Mouse (Mus musculus) limb, embryonic 14.5 days (tissue): ENCODE results near the gene Dlg2. TPM values are rescaled to one million over a fixed set of nuclear protein-coding genes. Genes with fewer than 3 reads are reported as not detected.

ENCODE experiments used
- ATAC-seq: fragments of 200-750 bp; cut with Nextera tagmentation; 2 replicates; pipeline ENCODE4 v1.8.0; 2017; ENCODE audit warnings: low read depth, moderate number of reproducible peaks, moderate TSS enrichment; ENCODE audit not compliant: low FRiP score
- DNase-seq: peaks from one replicate; pipeline ENCODE4 v3.0.0-alpha.2; 2015; ENCODE audit warnings: low spot score
- H3K27ac ChIP-seq: fragments of 300-500 bp; sonication (generic); replicated peaks from 2 replicates; pipeline ENCODE4 v1.5.1; 2014; ENCODE audit warnings: low read depth, mild to moderate bottlenecking, low read length, moderate library complexity, mixed read lengths
- H3K27me3 ChIP-seq: fragments of 300-500 bp; sonication (generic); 2 replicates; pipeline ENCODE4 v1.6.1; 2014; ENCODE audit warnings: low read length, mixed read lengths; ENCODE audit not compliant: control insufficient read depth, insufficient read depth
- H3K36me3 ChIP-seq: fragments of 300-500 bp; sonication (generic); 2 replicates; pipeline ENCODE4 v1.6.1; 2014; ENCODE audit warnings: mild to moderate bottlenecking, low read length, moderate library complexity, mixed read lengths; ENCODE audit not compliant: control insufficient read depth, insufficient read depth
- H3K4me1 ChIP-seq: fragments of 300-500 bp; sonication (generic); 2 replicates; pipeline ENCODE4 v1.6.1; 2014; ENCODE audit warnings: antibody characterized with exemption, low read length, mixed read lengths; ENCODE audit not compliant: control insufficient read depth, insufficient read depth
- H3K4me2 ChIP-seq: fragments of 300-500 bp; sonication (generic); replicated peaks from 2 replicates; pipeline ENCODE4 v1.6.1; 2014; ENCODE audit warnings: low read depth, mild to moderate bottlenecking, low read length, moderate library complexity; ENCODE audit not compliant: severe bottlenecking
- H3K4me3 ChIP-seq: fragments of 300-500 bp; sonication (generic); replicated peaks from 2 replicates; pipeline ENCODE4 v1.5.1; 2014; ENCODE audit warnings: low read length
- H3K9ac ChIP-seq: fragments of 300-500 bp; sonication (generic); 2 replicates; pipeline ENCODE4 v1.6.1; 2014; ENCODE audit warnings: mild to moderate bottlenecking, low read depth, low read length, moderate library complexity; ENCODE audit not compliant: severe bottlenecking
- H3K9me3 ChIP-seq: fragments of 300-500 bp; sonication (generic); 2 replicates; pipeline ENCODE4 v1.6.1; 2016; ENCODE audit warnings: low read length; ENCODE audit not compliant: control insufficient read depth
- POLR2A ChIP-seq: fragments of 200-500 bp; IDR thresholded peaks from 2 replicates; pipeline ENCODE4 v1.8.0; 2012; ENCODE audit warnings: inconsistent platforms, mild to moderate bottlenecking, moderate library complexity, borderline replicate concordance; ENCODE audit not compliant: insufficient read depth, insufficient read length; ENCODE audit errors: extremely low read depth
- WGBS: fragments of 180-500 bp; shearing (Covaris S2); extraction: QIAGEN DNeasy Blood & Tissue Kit; methylation state at CpG from one replicate; pipeline ENCODE4 v1.1.7; 2014; 5-methylcytosine and 5-hydroxymethylcytosine counted together
- polyA plus RNA-seq, 2 experiments: library from polyadenylated mRNA; depleted of rRNA in 1 of 2; stranded (reverse) in 1 of 2; unstranded in 1 of 2; fragments of >200 nt; fragmentation: Nextera tagmentation in 1 of 2; extraction: Ambion mirVana in 1 of 2; gene quantifications; 2 replicates each; pipeline versions ENCODE4 v1.2.1 to v1.2.3; 2012 to 2014

Dlg2 gene
- polyA plus RNA-seq, 2 experiments, result 4.6 to 7.3 TPM

DNA sequence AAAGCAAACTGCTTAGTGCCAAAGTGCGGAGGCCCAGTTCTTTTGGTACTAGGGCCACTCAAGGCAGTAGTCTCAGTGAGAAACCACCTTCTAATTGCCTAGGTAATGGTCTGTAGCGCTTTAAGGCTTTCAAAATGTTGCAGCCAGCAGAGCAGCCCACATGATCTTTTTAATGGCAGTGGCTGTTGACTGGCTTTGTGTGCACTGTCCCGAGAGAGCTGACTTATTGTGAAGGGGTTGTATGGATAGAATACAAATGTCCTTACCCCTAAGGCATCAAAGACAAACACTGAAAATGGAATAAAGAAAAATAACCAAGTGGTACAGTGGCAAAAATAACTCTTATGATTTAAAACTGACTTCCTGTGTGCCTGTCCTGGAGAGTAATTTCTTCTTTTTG, 1443.3 kb downstream of the Dlg2 start:
- H3K4me1 ChIP-seq, result no peaks in the 10 kb centered on the region
- WGBS, result 79% methylated on average over 3 of the region's 3 CpGs

DNA sequence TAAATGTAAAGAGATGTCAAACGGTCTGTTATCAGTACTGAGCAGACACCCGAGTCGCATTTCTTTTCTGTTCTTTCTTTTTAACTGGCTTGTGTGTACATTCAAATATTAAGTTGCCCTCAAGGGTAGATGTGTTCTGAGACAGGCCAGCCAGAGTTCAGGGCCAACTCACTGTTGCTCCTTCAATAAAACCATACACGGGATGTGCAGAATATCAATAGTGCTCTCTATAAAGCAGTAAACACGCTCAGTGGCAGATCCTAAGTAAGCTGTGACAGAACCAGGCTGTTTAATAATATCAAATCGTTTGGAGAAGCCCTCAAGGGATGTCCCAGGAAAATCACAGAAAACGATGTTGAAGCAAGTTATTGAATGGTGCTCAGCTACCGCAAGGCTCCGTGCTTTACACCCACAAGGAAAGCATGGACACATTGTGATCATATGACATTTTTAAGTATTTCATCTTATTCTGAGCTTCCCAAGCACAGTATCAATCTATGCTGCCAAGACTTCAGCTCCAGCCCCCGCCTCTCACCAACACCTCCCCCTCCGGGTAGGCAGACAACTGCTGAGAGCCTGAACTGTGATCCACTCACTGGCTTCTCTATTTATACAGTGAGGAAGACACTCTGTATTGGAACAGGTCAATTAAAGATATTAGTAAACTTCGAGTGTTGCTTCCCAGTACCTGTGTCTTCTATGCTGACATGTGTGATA, 1458.6 kb downstream of the Dlg2 start:
- Histone ChIP-seq H3K27ac (no peak overlapping the region), H3K36me3 (no peaks in the 10 kb centered on the region), H3K4me3 (no peak overlapping the region), H3K4me1 (no peaks in the 10 kb centered on the region), H3K9ac (no peak overlapping the region), H3K27me3 (no peaks in the 10 kb centered on the region), H3K9me3 (no peaks in the 10 kb centered on the region), H3K4me2 (no peak overlapping the region)
- 69% methylated on average over 12 of the region's 12 CpGs for WGBS
- no peak for ATAC-seq
- TF ChIP-seq POLR2A, result no peak
- DNase-seq, result no peak

More for the DNA sequence above, 1443.3 kb downstream of the Dlg2 start:
- Histone ChIP-seq H3K9me3 (no peaks in the 10 kb centered on the region), H3K4me3 (no peak overlapping the region), H3K36me3 (no peaks in the 10 kb centered on the region), H3K27me3 (no peaks in the 10 kb centered on the region), H3K4me2 (no peak overlapping the region), H3K9ac (no peak overlapping the region), H3K27ac (no peak overlapping the region)
- no peak for DNase-seq
- no peak for TF ChIP-seq POLR2A
- no peak for ATAC-seq

DNA sequence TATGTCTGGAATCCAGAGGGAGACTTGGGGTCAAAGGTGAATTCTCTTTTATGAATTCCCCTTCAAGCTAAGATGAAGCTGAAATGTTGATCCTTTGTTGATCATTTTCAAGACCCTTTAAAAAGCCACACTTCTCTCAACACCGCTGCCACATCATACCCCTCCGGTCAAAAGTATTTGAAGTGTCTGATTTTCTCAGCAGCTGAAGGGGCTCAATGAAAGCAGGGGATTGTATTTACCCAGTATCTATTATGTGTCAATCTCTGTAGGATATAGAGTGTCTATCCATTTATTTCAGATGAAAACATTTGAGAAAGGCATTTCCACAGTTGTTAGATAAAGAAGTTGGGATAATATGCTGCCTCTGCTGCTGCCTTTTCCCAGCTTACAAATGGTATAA, 1459.7 kb downstream of the Dlg2 start:
- TF ChIP-seq POLR2A, result no peak
- Histone ChIP-seq H3K9me3 (no peaks in the 10 kb centered on the region), H3K36me3 (no peaks in the 10 kb centered on the region), H3K4me3 (no peak overlapping the region), H3K27ac (no peak overlapping the region), H3K27me3 (no peaks in the 10 kb centered on the region), H3K4me1 (no peaks in the 10 kb centered on the region), H3K4me2 (no peak overlapping the region), H3K9ac (no peak overlapping the region)
- ATAC-seq (no peak), DNase-seq (no peak)
- WGBS, result 78% methylated on average over 2 of the region's 2 CpGs

DNA sequence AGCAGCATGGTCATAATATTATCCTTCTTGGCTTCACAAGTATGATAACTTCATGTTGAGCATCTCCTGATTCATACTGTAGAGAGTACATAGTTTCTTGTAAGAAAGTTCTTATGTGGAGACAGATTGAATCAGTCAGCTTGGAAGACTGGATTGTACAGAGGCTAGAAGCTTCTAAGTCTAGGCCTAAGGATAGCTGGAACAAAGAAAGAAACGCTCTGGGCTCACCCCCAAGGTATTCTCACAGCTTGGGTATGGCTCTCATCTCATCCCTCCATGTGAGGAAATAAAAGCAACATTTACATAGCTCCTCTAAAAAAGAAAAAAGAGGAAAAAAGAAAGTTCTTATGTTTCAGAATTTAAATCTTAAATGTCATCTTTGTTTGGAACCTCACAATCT, 1466.8 kb downstream of the Dlg2 start:
- WGBS, result 74% methylated on average over 1 of the region's 1 CpGs

DNA sequence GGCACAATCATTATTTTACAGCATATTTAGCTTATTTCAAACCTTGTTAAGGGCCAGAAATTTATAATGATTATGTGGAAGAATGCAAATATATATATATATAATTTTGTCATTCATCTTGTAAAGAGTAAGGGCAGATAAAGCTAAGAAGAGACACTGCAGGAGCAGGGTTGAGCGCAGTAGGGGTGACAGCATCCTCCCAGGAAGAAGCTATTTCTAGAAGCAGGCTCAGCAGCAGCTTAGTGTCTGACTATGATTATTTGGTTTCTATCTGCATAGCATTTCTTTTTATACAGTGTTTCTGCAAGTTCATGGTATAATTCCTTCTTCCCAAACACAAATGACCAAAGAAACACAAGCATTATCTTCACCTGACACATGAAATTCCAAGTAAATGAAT, 1479.1 kb downstream of the Dlg2 start:
- no peak overlapping the region for H3K9ac ChIP-seq
- DNase-seq (no peak), ATAC-seq (no peak)
- H3K27me3 ChIP-seq, result no peaks in the 10 kb centered on the region
- no peak overlapping the region for H3K4me2 ChIP-seq
- H3K4me1 ChIP-seq, result no peaks in the 10 kb centered on the region
- H3K4me3 ChIP-seq, result no peak overlapping the region
- TF ChIP-seq POLR2A, result no peak
- no peak overlapping the region for H3K27ac ChIP-seq
- H3K9me3 ChIP-seq, result no peaks in the 10 kb centered on the region
- no peaks in the 10 kb centered on the region for H3K36me3 ChIP-seq
- WGBS, result 92% methylated on average over 1 of the region's 1 CpGs

More for the DNA sequence above, 1466.8 kb downstream of the Dlg2 start:
- DNase-seq (no peak), ATAC-seq (no peak)
- no peak overlapping the region for H3K4me2 ChIP-seq
- no peak overlapping the region for H3K4me3 ChIP-seq
- H3K9ac ChIP-seq, result no peak overlapping the region
- no peaks in the 10 kb centered on the region for H3K9me3 ChIP-seq
- H3K4me1 ChIP-seq, result no peaks in the 10 kb centered on the region
- no peak overlapping the region for H3K27ac ChIP-seq
- H3K27me3 ChIP-seq, result no peaks in the 10 kb centered on the region
- TF ChIP-seq POLR2A, result no peak
- H3K36me3 ChIP-seq, result no peaks in the 10 kb centered on the region

DNA sequence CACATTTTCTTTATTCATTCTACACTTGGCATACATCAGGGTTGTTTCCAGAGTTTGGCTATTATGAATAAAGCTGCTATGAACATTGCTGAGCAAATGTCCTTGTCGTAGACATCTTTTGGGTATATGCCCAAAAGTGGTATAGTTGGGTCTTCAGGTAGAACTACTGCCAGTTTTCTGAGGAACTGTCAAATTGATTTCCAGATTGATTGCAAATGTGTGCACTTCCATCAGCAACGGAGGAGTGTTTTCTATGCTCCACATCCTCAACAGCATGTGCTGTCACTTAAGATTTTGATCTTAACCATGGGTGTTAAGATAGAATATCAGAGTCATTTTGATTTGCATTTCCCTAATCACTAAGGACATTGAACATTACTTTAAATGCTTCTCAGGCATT, 1486.5 kb downstream of the Dlg2 start:
- TF ChIP-seq POLR2A, result no peak
- Histone ChIP-seq H3K9me3 (no peaks in the 10 kb centered on the region), H3K4me2 (no peak overlapping the region), H3K9ac (no peak overlapping the region), H3K4me3 (no peak overlapping the region), H3K27me3 (no peaks in the 10 kb centered on the region), H3K36me3 (no peaks in the 10 kb centered on the region), H3K4me1 (no peaks in the 10 kb centered on the region), H3K27ac (no peak overlapping the region)
- DNase-seq, result no peak
- no peak for ATAC-seq
- WGBS, result 88% methylated on average over 2 of the region's 2 CpGs
